25 mouse cellular contexts compared by ENCODE assay signal in the genomic region with DNA sequence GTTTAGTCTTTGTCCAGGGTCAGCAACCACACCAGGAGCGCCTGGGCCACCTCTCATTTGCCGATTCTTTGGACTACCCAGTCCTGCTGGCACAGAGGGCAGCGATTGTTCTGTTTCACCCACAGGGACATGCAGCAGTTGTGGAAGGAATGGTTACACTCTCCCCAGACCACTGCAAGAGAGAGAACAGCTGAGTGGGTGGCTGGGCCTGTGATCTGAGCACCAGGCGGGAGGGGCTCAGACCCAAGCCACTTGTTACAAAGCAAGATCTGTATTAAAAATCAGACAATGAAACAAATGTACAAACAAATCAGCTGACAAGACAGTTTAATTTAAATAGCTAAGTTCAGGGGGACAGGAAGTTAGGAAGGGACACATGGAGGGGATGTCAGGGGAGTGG. TPM values are rescaled to one million over a fixed set of nuclear protein-coding genes. Genes with fewer than 3 reads are reported as not detected.
"Had no signal": no experiment of that assay in that cellular context is flagged by ENCODE, and none has a peak within 500 bp of the region (broad histone marks: within the 10 kb centered on the region; RNA-seq: fewer than 3 reads in every experiment).

No protein-coding gene starts in this region.

RNA-seq across cellular contexts. Expression of gene Gm28729, which starts 53.4 kb away (rescaled TPM):
- total RNA-seq: heart, adult 8-10 months; heart, postnatal 10 days; heart, postnatal 14 days; heart, postnatal 25 days; heart, postnatal 36 days; heart, postnatal 4 days; hematopoietic stem cell, adult 5-6 weeks; left cerebral cortex, adult 2 months had no signal
- polyA plus RNA-seq: heart, embryonic 10.5 days; heart, embryonic 11.5 days; heart, embryonic 12.5 days; heart, embryonic 13.5 days; heart, embryonic 14.5 days; heart, embryonic 15.5 days; heart, embryonic 16.5 days; heart, postnatal 0 days; inflammation-experienced regulatory T-cells, adult 6 months; intestine, embryonic 14.5 days; intestine, embryonic 15.5 days; intestine, embryonic 16.5 days; intestine, postnatal 0 days; kidney, adult 2 months; kidney, embryonic 14.5 days; kidney, embryonic 15.5 days; kidney, embryonic 16.5 days had no signal
